Mouse (Mus musculus) thymus, postnatal 0 days (tissue): Measurements from ENCODE around the gene Tstd2. TPM values are rescaled to one million over a fixed set of nuclear protein-coding genes. Genes with fewer than 3 reads are reported as not detected.

Experiments
- DNase-seq: peaks from one replicate; pipeline ENCODE4 v3.0.0-alpha.2; 2015; ENCODE audit warnings: low spot score
- polyA plus RNA-seq: library from polyadenylated mRNA; unstranded; fragments of >200 nt; fragmentation: Nextera tagmentation; extraction: Ambion mirVana; gene quantifications from 2 replicates; pipeline ENCODE4 v1.2.1, GENCODE M21; 2015

The Tstd2 gene
- polyA plus RNA-seq, 1 experiment from 2014 or later: 30.3 TPM

DNA sequence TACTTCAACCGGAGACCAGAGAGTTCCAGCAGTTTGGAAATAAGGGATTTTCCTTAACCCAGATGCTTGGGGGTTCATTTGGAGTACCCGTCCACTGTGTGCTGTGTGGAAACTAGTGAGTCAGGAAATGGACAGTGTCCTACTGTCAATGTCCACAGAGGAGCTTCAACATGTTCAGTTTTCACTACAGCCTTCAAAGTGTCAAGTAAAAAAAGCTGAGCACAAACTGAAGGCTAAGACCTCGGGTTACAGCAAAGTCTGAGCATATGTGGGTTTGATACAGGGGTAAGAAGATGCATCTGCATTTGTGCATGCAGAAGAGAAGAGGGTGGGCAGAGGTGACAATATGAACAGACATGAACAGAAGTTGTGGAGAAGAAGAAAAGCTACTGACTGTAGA, 17.7 kb downstream of the Tstd2 start:
- no peak for DNase-seq

DNA sequence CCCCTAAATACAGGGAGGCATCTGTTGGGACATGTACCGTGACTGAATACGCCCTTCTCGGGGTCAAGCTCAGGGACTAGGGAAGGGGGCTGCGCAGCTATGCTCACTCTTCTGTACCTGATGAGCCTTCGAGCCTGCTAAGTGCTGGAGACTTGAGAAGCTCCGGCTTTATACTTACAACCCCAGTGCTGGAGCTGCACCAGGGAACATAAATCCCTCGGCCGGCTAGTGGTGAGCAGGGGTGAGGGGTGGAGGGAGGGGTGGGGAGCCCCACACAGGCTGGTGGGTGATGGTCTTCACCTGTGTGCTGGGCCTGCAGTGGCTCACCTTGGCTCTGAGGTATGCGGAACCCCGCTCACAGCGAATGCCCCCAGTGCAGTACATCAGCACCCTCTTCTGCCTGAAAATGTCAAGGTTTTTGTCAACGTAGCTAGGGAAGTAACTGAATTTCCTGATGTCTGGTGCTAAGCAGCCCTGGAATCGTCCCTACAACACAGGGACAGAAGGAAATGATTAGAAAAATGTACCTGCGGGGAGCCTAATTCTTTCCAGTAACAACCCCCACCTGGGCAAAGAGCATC, 18.9 kb downstream of the Tstd2 start:
- no peak for DNase-seq

DNA sequence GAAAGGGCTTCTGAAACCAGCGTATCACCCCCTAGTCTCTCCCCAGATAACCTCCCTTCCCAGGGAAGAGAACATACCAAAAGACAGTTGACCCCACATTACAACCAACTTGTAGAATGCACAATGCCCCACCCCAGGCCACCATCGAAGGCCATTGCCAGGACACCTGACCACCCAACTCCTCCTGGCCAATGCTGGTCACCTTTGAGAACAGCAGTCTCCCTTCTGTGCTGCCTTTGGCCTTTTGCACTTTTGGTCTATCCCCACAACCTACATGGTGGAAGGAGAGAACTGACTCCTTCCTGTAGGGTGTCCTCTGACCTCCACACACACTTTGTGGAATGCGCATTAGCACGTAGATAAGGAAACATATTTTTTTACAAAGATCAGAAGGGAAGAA, 21.0 kb downstream of the Tstd2 start:
- DNase-seq: no peak

DNA sequence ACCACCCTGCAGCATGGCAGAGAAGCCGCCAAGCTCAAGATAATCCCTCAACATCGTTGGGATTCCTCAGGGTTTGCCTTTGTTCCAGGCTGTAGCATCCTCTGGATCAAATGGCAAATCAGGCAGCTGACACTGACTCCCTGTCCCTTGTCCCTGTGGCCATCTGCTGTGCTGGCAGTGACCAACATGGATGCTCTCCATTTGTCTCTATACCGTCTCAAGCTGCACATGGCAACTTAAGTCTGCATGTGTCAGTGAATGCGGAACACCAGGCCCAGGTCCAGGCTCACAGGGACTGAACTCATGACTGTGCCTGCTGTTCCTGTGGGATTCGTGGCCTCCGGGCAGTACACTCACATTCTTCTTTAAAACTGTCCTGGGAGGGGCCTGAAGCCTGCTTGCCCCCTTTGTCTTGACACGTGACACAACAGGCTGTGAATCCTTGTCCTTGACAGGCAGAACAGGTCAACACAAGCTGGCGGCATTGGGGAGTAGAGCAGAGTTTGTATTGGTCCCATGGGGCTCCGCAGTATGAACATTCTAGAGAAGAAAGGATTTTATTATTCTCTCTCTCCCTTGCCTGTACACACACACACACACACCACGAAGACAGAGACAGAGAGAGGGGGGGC, 21.8 kb downstream of the Tstd2 start:
- DNase-seq: no peak

DNA sequence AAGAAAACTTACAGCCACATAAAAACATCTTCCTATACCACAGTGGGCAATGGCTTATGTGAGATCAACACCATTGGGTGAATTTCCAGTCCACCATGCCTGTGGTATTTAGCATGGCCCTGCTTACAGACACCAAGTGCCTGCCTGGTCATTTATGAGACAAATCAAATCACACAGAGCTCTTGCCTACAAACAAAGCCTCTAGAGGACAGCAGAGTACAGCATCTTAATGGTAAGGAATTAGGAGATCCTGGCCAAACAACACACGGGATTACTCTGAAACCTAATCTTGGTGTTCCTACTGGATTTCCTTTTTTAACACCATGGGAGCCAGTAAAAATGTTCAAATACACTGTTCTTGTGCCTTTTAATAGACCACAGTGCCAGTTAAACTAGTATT, 23.2 kb downstream of the Tstd2 start:
- DNase-seq: no peak

DNA sequence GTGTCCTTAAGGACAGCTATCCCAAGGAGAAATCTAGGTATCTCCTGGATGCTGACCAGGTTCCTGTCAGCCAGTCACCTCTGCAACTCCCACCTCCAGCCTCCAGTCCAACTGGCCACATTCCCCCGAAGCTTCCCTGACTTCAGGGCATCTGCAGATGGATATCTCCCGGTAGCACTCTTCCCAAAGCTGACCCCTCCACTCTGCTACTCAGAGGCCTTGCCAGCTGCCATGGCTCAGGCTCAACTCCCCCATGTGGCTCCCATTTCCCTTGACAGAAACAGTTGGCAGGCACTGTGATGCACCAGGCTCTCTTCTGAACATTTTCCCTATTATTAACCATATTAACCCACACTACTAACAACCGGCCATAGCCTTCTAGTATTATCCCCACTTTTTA, 27.1 kb downstream of the Tstd2 start:
- no peak for DNase-seq

DNA sequence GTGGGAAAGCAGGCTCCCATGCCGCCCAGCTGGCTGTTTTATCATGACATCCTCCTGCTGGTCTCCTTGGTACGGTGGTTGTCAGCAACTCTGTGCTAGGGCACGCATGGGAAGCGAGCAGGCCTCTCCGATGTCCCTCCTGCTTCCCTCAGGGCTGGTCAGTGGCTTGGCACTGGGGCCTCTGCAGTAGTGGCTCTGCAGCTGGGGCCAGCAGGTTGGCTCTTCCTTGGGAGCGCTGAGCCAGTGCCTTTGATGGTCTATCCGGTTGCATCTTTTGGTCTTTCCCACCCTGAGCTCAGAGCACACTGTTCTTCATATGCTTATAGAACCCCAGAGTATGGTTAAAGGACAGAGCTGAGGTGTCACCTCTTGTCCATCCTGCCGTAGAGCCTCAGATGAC, 28.4 kb downstream of the Tstd2 start:
- DNase-seq: no peak

DNA sequence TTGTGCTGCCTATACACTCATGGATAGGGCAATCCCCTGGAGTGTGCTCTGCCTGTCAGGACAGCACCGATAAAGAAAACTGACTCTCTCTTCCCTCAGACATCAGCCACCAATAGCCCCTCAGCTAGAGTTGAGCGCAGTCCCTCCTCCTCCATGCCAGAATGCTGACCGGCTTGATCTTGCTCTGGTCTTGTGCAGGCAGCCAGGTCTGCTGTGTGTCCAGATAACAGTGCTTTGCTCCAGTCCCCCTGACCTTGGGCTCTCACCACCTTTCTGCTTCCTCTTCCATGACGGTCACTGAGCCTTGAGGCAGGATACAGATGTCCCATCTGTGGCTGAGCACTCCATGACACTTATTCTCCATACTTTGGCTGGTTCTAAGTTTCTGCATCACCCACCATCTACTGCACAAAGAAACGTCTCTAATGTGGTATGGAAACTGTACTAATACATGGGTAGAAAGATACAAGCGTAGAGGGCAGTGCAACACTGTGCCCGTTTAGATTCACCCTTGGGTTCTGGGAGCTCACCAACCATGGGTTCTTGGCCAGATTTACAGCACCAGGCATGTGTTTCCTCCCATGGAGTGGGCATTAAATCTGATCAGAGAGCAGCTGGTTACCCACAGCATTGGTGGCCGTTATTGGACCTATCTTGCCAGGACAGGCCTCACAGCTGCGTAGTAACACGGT, 36.3 kb downstream of the Tstd2 start:
- DNase-seq: no peak

DNA sequence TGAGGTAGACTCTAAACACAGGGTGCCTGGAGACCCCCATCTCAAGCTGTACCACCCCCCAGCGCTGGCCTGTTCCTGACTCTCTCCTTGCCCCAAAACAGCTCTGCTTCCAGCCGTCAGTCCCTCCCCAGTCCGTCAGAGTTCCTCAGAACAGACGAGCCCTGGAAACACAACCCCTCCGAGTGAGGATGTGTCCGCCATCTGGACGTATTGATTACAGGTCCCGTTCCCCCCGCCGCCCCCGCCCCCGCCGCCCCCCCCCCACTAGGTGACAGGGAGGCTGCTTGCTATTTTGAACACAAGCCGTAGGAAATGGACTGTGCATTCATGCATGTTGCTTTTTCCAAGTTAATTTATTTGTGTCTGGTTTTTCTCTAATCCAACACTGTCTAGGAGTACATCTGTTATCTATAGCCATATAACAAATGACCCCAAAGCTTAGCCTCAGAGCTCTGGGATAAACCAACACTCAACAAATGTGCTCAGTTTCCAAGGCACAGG, 37.2 kb downstream of the Tstd2 start:
- no peak for DNase-seq

DNA sequence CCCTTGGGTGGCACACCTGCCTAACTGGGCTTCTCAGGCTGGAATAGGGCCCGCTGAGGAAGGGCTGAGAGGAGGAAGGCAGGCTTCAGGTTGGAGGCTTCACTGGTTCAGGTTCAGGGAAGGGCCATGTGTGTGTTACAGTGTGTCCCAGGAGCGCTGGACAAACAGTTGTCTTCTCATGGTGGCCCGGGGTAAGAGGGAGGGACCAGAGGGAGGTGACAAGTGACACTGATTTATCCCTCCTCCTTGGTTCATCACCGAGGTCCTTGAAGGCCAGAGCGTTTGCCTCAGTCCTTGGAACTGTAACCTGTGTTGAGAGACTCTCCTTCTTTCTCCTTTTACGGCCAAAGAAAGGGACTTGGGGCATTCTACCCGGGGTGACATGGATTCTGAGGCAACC, 38.0 kb downstream of the Tstd2 start:
- DNase-seq: no peak

DNA sequence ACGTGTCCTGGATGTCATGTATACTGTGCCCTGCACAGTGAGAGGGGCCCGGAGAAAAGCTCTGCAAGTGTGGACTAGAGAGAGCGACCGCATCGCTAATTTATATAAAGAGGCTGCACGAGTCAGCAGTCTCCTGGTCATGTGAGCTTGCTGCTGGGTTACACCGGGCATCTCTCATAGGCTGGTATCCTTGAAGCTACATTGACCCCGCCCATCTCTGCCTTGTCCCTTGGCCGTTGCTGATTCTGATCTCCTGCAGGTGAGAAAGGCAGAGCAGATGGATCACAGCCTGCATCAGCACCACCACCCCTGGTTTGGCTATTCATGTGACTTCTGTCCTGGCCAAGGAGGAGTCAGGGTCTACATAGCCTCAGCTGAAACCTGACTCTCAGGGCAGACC, 39.4 kb downstream of the Tstd2 start:
- DNase-seq: no peak

DNA sequence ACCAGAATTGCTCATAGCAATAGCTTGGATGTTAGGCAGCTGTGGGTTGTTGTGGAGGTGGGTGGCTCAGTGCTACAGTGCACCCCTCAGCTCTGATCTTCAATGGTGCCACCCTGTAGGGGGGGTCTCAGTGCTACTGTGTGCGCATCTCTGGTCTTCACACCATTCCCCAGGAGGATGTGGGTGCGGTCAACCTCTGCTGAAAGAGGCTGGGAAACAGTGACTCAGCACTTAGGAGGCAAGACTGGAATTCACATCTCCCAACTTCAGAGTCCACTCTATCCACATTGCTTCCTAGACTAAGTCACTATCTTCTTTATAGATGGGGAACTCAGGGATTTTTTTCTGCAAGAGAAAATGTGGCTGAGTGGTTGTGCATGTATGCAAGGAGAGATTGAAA, 40.9 kb downstream of the Tstd2 start:
- no peak for DNase-seq

DNA sequence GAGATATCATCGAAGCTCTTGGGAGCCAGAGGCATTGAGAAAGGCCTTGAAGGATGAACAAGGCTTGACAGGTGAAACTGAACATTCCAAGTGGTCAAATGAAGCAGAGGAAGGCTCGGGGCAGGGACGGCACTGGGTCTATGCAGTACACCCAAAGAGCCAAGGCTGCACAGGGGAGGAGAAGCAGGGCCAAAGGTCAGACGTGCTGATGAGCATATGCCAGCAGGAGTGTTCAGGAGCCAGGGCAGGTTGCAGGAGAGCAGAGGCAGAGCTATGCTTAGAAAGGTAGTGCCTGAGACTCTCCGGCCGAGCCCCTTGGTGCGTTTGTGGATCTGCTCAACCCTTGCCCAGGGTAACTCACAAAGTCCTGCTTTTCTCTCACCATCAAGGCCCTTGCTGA, 41.9 kb downstream of the Tstd2 start:
- DNase-seq: no peak

DNA sequence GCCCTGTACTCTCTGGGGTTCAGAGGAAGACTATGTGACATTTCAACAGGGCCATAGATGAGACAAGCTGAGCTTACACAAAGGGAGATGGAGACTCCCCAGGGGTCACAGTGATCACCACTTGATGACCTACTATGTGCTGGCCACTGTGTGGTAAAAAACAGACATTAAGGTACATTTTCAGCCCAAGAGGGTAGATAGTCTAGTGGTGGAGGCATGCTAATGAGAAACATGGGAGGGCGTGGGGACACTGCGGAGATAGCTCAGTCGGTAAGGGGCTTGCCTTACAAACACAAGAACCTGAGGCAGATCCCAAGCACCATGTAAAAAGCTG, 42.7 kb downstream of the Tstd2 start:
- DNase-seq: no peak

DNA sequence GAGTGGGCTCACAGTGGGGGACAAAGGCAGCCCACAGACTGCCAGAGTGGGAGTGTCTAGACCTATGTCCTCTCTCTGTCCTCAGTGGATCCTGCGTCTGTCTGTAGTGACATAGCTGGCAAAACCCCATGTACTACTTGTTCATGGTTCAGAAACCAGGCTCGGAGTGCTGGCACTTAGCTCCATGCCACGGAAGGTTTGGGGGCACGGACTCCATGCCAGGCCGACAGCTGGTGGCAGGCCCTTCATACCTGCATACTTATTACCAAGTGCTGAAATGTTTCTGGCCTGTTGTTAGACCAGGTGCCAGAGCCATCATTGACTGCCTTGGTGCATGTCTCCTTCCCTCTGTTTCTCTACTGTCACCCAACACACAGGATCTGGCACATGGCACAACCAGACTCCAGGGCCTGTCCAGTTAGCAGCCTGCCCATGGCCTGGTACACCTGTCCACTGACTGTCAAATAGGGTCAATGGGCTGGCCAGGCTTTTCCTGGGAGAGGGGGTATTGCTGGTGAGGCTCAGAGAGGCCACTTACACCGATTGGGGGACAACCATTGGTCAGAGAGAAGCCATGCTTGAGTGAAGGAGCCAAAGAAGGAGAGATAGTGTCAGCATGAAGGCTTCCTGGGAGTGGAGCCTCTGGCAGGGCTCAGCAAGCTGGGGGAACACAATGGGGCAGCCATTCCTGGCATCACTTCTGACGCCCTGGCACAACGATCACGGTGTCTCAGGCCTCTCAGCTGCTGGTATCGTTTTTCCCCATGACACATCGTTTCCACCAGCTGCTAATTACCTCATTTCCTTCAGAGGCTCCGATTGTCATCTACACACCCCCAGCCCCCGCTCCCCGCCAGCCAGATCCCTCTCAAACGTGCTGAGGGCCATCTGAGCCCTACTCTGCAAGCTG, 43.3 kb downstream of the Tstd2 start:
- DNase-seq: peak; percentile 13

DNA sequence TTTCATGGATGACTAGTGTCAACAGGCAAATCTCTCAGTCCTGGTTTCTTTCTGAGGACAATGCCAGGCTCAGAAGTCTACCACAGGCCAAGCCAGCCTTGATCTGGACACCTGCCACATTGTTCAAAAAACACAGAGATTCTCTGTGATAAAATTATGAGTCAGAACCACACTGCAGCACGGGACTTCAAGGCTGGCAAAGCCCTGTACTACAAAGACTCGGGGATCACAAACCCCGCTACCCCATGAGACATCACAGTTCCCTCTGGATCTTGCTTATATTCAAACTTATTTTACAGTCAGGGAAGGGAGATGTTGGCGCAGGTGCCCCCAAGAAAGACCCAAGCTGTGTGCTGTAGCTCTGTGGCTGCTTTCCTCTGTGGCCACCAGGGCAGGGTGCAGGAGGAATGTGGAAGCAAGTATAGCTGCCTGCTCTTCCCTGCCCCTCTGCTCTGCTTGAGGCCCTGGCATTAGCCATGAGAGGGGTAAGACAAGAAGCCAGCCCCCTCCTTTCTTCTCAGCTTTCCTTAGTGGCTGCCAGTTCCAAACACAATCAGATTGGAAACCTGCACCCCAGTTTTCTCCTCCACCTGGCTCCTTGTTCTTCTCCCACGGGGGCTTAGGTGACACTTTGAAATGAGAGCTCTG, 45.9 kb downstream of the Tstd2 start:
- DNase-seq: no peak

DNA sequence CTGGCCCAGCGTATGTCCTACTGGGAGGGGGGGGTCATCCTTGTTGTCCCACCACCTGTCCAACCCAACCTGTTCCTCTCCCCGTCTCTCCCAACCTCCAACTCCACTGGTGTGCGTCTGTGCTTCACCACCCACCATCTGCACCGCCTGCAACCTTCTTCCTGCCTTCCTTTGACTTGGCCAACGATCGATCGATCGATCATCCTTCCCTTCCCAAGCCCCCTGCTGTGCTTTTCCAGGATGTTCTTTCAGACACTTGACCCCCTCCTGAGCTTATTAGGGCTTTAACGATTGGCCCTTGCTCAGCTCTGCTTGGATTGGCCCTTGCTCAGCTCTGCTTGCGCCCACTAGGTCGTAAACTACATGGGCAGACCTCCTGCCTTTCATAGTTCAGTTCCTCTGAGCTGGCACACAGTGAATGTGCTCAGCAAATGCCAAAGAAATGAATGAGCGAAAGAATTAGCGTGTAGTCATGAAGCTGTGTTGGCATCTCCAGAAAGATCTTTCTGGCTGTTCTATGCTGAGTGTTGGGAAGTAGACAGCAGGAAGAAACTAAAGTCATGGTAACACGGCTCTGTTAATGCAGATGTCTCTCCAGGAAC, 48.9 kb downstream of the Tstd2 start:
- DNase-seq: no peak

DNA sequence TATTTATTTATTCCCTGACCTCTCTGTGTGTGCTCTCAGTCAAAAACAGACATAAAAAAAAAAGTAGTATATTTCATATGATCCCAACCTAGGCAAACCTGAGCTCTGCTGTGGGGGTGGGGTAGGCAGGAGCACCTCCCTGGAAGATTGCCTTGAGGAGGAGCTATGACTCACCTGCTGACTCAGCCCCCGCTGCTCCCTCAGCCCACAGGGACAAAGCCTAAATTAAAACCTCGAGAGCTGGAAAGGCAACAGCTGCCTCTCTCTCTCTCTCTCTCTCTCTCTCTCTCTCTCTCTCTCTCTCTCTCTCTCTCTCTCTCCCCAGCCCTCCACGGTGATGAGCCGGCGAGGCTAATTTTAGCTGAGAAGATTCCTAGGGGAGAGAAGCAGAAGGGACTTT, 50.6 kb downstream of the Tstd2 start:
- no peak for DNase-seq

DNA sequence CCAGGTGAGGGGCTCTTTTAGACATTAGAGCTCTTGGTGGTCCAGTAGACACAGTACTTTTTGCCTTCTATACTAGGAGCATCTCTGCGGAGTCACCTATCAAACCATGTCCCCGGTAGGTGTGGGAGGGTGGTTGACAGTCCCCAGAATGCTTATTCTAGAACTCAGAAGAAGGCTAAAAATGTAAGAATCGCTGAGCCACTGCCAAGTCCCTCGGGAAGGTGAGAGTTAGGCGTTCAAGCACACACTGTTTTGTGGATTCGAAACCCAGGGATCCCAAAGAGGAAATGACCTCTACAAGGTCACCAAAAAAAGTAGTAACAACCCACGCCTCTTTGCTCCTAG, 51.1 kb downstream of the Tstd2 start:
- DNase-seq: no peak

DNA sequence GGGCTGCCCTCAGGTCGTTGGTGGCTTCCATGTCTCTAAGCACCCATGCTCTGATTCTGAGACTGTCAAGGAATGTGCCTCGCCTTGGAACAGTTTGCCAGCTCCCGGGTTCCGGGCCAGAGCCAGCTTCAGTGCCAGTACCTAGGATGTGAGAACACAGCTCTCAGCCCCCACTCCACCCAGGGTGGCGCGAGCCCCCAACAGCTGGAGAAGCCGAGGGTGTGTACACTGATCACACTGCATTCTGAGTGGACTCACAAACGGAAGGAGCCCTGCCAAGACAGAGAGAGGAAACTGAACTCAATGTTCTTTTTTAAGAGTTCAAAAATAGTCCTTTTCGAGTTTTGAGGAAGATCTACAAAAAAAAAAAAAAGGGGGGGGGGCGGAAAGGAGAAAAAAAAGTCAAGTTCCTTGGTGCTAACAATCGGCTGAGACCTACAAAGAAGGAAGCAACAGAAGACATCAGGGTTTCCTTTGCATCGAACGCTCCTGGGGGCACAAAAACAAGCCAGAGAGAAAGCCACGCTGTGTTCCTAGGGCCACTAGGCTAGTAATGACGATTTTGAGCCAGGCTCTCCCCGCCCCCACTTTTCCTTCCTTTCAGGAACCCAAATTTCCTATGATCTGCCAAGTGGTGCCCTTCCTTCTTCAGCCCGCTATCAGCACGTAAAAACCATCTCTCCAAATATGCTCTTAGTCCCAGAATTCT, 51.6 kb downstream of the Tstd2 start:
- no peak for DNase-seq
